Mouse (Mus musculus): ENCODE measurements around the gene Arsj. TPM values are rescaled to one million over a fixed set of nuclear protein-coding genes. Genes with fewer than 3 reads are reported as not detected.

Arsj gene
- total RNA-seq (2012; rRNA removed), result not detected in 2 replicates
- not detected in 2 replicates for total RNA-seq (2014; rRNA removed)
- polyA plus RNA-seq (2012; ENCODE audit: insufficient read length, low read depth), result not detected in 2 replicates

DNA sequence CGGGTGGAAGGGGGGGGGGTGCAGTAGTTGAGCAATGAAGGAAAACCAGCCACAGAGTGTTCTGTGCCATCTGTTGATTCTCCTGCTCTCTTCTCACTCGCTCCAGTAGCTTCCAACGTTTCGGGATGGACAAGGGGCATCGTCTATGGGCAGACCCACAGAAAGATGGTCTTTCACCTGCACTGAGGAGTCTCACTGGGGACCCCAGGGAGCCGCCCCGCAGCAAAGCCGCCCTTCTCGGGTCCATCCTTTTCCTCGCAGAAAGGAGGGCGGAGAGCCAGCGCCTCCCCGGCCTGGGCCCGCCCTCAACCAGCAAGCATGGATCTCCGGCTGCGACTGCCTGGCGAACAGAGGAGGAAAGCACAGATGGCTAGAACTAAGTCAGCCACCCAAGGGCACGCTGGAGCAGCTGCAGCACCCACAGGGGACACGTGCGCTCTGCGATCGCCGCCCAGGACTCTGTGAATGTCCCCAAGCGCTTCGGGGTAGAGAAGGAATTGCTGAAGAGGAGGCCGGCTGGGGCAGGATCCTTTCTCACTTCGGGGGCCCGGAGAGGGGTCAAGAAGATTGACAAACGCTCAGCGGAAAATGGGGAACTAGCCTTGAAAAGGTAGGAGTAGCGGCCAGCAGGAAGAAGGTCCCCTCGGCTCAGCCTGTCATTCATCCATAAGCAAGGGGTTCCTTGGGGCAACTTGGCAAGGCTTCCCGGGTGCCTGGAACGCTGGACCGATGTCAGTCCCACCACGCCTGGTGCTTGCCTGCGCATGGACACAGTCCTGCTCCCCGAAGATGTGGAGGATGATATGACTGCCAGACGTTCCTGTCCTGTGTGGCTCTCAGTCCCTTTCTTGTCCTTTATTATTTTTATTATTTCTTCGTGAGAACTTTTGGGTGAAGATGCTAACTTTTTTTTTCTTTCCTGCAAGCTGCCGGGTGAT lies at the start of gene Arsj:
TSS of gene Arsj (plus strand) at position 117 of the 938 bp plus-strand sequence.
- dilution Hi-C loops (cut with MboI; ENCODE audit: extremely low pct_ligation_motif_present, extremely low pct_unique_long_range_greater_than_20kb, low sequenced_read_pairs) (no loop called here), in situ Hi-C loops (cut with MboI; ENCODE audit: low pct_ligation_motif_present, low pct_unique_long_range_greater_than_20kb, low sequenced_read_pairs) (no loop called here)
- H3K4me3 ChIP-seq (replicated peaks in 1 of 3; ENCODE audit: low read depth in 2 of 3, low read length in 2 of 3, poor library complexity in 1 of 3), result no peak within 1 kb of the TSS
- no peaks in the 10 kb centered on the region for H3K36me3 ChIP-seq (replicated peaks in 1 of 2; ENCODE audit: control insufficient read depth in 1 of 2, insufficient read depth in 1 of 2, low read length in 1 of 2)
- TF ChIP-seq ETS1 (conservative IDR thresholded peaks at IDR 0.05; ENCODE audit: low read depth, low read length), result no peak
- H3K4me1 ChIP-seq (ENCODE audit: control insufficient read depth in 1 of 2, insufficient read depth in 2 of 2), result no peaks in the 10 kb centered on the region
- H3K27ac ChIP-seq (ENCODE audit: insufficient read depth, low read depth), result no peak within 1 kb of the TSS
- H3K4me2 ChIP-seq (ENCODE audit: insufficient read depth, low read depth, poor library complexity, severe bottlenecking), result no peak within 1 kb of the TSS
- no peaks in the 10 kb centered on the region for H3K27me3 ChIP-seq (replicated peaks)
- DNase-seq (ENCODE audit: extremely low read depth), result no peak
- no peaks in the 10 kb centered on the region for H3K9me3 ChIP-seq (replicated peaks; ENCODE audit: low read length)
- H3K79me2 ChIP-seq (replicated peaks; ENCODE audit: control insufficient read depth, extremely low read depth, insufficient read depth, poor library complexity, severe bottlenecking), result no peaks in the 10 kb centered on the region
- no peak within 1 kb of the TSS for H3K9ac ChIP-seq (ENCODE audit: insufficient read depth, low read depth)

DNA sequence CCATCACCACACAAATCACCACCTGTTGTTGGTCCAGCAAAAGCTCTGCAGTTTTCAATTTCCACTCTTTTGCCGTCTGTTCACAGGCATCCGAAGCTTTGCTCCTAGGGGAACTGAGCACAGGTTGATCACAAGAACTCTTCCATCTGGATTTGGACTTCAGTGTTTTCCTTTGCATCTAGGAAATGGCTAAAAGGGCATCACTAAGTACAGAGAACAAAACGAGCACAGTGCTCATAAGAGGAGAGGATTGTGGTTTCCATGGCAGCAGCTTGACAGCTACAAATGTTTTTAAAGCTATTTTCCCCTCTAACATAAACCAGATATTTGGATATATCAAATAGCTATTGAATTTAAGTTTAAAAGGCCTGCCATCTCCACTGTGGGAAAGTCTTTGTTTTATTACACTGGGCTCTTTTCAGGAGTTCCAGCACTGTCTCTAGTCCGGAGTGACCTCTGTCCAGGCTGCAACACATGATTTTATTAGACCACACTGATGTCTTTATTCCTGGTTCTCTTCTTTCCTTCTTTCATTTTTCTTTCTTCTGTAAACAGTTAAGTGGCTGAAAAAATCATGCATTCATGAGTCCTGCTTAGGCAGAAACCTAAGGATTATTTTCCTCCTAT lies 38.5 kb upstream of the Arsj start:
- Histone ChIP-seq H3K4me2 (ENCODE audit: insufficient read depth, low read depth, poor library complexity, severe bottlenecking) (no peak overlapping the region), H3K9me3 (replicated peaks; ENCODE audit: low read length) (no peaks in the 10 kb centered on the region), H3K4me1 (ENCODE audit: control insufficient read depth in 1 of 2, insufficient read depth in 2 of 2) (no peaks in the 10 kb centered on the region), H3K27me3 (replicated peaks) (no peaks in the 10 kb centered on the region), H3K27ac (ENCODE audit: insufficient read depth, low read depth) (no peak overlapping the region), H3K79me2 (replicated peaks; ENCODE audit: control insufficient read depth, extremely low read depth, insufficient read depth, poor library complexity, severe bottlenecking) (no peaks in the 10 kb centered on the region), H3K4me3 (replicated peaks in 1 of 3; ENCODE audit: low read depth in 2 of 3, low read length in 2 of 3, poor library complexity in 1 of 3) (no peak overlapping the region), H3K9ac (ENCODE audit: insufficient read depth, low read depth) (no peak overlapping the region), H3K36me3 (replicated peaks in 1 of 2; ENCODE audit: control insufficient read depth in 1 of 2, insufficient read depth in 1 of 2, low read length in 1 of 2) (no peaks in the 10 kb centered on the region)
- no peak for DNase-seq (ENCODE audit: extremely low read depth)
- in situ Hi-C loops (cut with MboI; ENCODE audit: low pct_ligation_motif_present, low pct_unique_long_range_greater_than_20kb, low sequenced_read_pairs) (no loop called here), dilution Hi-C loops (cut with MboI; ENCODE audit: extremely low pct_ligation_motif_present, extremely low pct_unique_long_range_greater_than_20kb, low sequenced_read_pairs) (no loop called here)
- TF ChIP-seq ZC3H11A (IDR thresholded peaks at IDR 0.05; ENCODE audit: low read depth, low read length) (no peak), MAZ (IDR thresholded peaks at IDR 0.05; ENCODE audit: low read depth, low read length) (no peak), TBP (conservative IDR thresholded peaks at IDR 0.05; ENCODE audit: low read depth, low read length) (no peak), ZNF384 (IDR thresholded peaks at IDR 0.05; ENCODE audit: low read depth, low read length) (no peak), GABPA (IDR thresholded peaks at IDR 0.05; ENCODE audit: insufficient replicate concordance, low read depth, low read length) (no peak)

DNA sequence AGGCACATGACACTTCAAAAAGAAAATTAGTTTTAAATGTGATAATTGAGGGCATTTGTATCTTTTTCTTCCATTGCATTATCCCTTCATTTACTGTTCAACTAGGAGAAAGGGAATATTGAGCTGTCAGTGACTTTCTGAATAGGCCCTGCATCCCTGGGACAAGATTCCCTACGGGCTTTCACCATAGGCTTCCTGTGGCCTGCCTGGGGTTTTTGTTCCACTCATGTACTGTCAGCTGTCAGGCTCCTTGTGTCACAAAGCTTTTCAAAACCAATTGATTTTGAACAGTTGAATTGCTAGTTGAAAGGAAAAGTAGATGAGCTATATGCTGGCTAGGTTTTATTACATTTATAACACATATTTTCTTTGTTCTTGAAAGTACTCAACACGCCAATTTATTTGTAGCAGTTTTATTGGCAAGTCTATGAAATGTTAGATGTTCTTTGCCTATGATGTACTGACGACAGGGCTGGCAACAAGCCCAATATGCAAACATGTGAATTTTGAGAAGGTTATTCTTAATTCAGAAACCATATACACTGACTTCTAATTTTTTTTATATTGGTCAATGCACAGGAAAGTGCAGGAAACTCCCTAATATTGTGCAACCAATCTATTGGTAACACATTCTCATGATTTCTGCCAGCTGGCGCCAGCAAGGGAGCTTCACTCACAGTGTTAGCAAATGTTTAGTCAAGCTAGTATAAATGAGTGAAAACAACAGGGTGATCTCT lies 37.4 kb upstream of the Arsj start:
- Histone ChIP-seq H3K36me3 (replicated peaks in 1 of 2; ENCODE audit: control insufficient read depth in 1 of 2, insufficient read depth in 1 of 2, low read length in 1 of 2) (no peaks in the 10 kb centered on the region), H3K4me2 (ENCODE audit: insufficient read depth, low read depth, poor library complexity, severe bottlenecking) (no peak overlapping the region), H3K27ac (ENCODE audit: insufficient read depth, low read depth) (no peak overlapping the region), H3K9ac (ENCODE audit: insufficient read depth, low read depth) (no peak overlapping the region), H3K4me3 (replicated peaks in 1 of 3; ENCODE audit: low read depth in 2 of 3, low read length in 2 of 3, poor library complexity in 1 of 3) (no peak overlapping the region), H3K27me3 (replicated peaks) (no peaks in the 10 kb centered on the region), H3K9me3 (replicated peaks; ENCODE audit: low read length) (no peaks in the 10 kb centered on the region), H3K79me2 (replicated peaks; ENCODE audit: control insufficient read depth, extremely low read depth, insufficient read depth, poor library complexity, severe bottlenecking) (no peaks in the 10 kb centered on the region), H3K4me1 (ENCODE audit: control insufficient read depth in 1 of 2, insufficient read depth in 2 of 2) (no peaks in the 10 kb centered on the region)
- TF ChIP-seq SIN3A (IDR thresholded peaks at IDR 0.05; ENCODE audit: low read length) (no peak), JUN (IDR thresholded peaks at IDR 0.05; ENCODE audit: insufficient read depth, low read depth, low read length) (no peak)
- dilution Hi-C loops (cut with MboI; ENCODE audit: extremely low pct_ligation_motif_present, extremely low pct_unique_long_range_greater_than_20kb, low sequenced_read_pairs) (no loop called here), in situ Hi-C loops (cut with MboI; ENCODE audit: low pct_ligation_motif_present, low pct_unique_long_range_greater_than_20kb, low sequenced_read_pairs) (no loop called here)
- no peak for DNase-seq (ENCODE audit: extremely low read depth)

Measured in CH12.LX (cell line).